Mouse (Mus musculus): ENCODE data around the gene Nrm.

- TF ChIP-seq CTCF (IDR thresholded peaks at IDR 0.05; ENCODE audit: low read depth) (no peak), EP300 (IDR thresholded peaks at IDR 0.05; ENCODE audit: low read depth) (no peak)
Measured at GRCm38 (mm10) chr17:35812736-35813135, 48.4 kb upstream of the Nrm start.

Data from liver, embryonic 14.5 days (tissue).